Mouse (Mus musculus) gastrocnemius, adult 2 months (tissue): ENCODE measurements around the gene Tmem63a. TPM values are rescaled to one million over a fixed set of nuclear protein-coding genes. Genes with fewer than 3 reads are reported as not detected.
A peak's percentile ranks its signal among the peaks of the same experiment; 100 is the strongest.

ENCODE experiments used
- DNase-seq: peaks from one replicate; pipeline ENCODE4 v3.0.0; 2022
- H3K27ac ChIP-seq: fragments of 200-600 bp; 2 replicates; pipeline ENCODE4 v1.8.1; 2022; ENCODE audit warnings: mild to moderate bottlenecking
- H3K4me3 ChIP-seq: fragments of 200-600 bp; 2 replicates; pipeline ENCODE4 v1.8.1; 2022; ENCODE audit warnings: mild to moderate bottlenecking, moderate library complexity
- CTCF ChIP-seq: fragments of 200-600 bp; IDR thresholded peaks from 2 replicates; pipeline ENCODE4 v1.8.1; 2022; ENCODE audit warnings: antibody characterized with exemption, mild to moderate bottlenecking, moderate library complexity
- intact Hi-C: fragments of 180-260 bp; cut with DNase I; formaldehyde crosslinking; loops from one replicate; pipeline ENCODE4 v1.15.1; 2025
- total RNA-seq, 2 experiments: library from RNA; stranded (reverse); gene quantifications; 2 replicates each; pipeline ENCODE4 v1.2.3; 2021

Tmem63a gene
- total RNA-seq, 2 experiments from 2014 or later, result 13.9 to 14.5 TPM

GRCm38 (mm10) chr1:180906461-180907147 lies 35.5 kb upstream of the Tmem63a start:
- DNase-seq, result no peak
- H3K27ac ChIP-seq, result no peak overlapping the region
- no peak overlapping the region for H3K4me3 ChIP-seq
- intact Hi-C loops, result loop anchor here (10.0 kb wide), 1 partner anchor 128 kb away; no protein-coding TSS in a partner anchor
- TF ChIP-seq CTCF, result no peak

DNA sequence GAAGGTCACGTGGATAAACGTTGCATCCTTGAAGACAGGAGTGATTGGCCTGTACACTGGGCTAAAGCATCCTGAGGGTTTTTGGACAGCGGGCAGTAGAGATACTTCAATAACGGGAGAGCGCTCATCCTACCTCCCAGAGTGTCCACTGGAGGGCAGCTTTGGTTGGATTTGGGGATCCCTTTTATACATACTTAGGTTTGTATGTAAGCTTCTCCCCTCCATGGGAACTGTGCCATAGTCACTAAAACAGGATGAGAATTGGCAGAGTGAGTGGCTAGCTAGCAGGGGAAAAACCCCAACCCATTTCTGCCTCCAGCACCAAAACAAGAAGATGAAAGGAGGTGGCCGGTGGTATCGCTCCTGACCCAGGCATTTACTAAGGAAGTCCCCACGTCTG lies 31.0 kb upstream of the Tmem63a start:
- TF ChIP-seq CTCF, result peak; percentile 44
- DNase-seq, result no peak
- Histone ChIP-seq H3K4me3 (no peak overlapping the region), H3K27ac (no peak overlapping the region)
- intact Hi-C loops, result no loop called here

GRCm38 (mm10) chr1:180911653-180912287 lies 30.4 kb upstream of the Tmem63a start:
- no peak for TF ChIP-seq CTCF
- no peak for DNase-seq
- Histone ChIP-seq H3K4me3 (no peak overlapping the region), H3K27ac (no peak overlapping the region)
- intact Hi-C loops, result no loop called here

DNA sequence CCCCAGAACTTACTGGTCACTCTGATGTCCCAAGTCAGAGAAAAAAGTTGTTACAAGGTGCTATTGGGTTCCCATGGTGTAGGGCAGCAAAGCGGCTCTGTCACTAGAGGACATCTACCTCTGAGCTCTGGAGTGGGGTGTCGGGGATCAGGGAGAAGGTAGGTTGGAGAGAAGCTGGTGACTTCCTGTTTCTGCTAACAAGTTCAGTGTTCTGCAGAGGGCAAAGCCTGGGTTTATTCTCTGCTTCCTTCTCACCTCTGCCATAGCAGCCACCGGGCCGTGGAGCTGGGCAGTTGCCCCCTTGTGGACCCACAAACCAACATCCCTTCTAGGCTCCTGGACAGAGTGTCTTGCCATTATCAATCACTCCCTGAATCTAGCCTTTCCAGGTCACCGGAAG lies 29.4 kb upstream of the Tmem63a start:
- intact Hi-C loops, result no loop called here
- Histone ChIP-seq H3K4me3 (no peak overlapping the region), H3K27ac (no peak overlapping the region)
- TF ChIP-seq CTCF, result no peak
- no peak for DNase-seq

GRCm38 (mm10) chr1:180913797-180914196 lies 28.3 kb upstream of the Tmem63a start:
- no peak overlapping the region for H3K27ac ChIP-seq
- no peak for DNase-seq

DNA sequence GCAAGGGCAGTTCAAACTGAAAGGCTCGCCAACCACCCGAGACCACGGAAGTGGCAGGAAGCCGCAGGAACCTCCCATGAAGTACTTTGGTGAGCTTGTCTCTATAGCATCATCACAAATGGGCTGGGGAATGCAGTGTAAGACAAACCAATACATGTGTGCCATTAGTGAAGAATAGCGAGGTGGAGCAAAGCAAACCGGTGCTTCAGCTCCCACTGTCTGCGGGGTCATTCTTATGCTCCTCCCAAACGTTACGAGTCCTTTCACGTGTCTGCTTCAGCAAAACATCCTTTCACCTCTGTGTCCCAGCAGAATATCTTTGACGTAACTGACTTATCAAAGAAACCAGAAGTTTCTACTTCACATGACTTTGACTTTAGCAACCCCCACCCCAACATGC lies 25.7 kb upstream of the Tmem63a start:
- Histone ChIP-seq H3K4me3 (no peak overlapping the region), H3K27ac (no peak overlapping the region)
- intact Hi-C loops, result no loop called here
- no peak for TF ChIP-seq CTCF
- DNase-seq, result no peak

More at GRCm38 (mm10) chr1:180913797-180914196, 28.3 kb upstream of the Tmem63a start:
- H3K4me3 ChIP-seq, result no peak overlapping the region
- TF ChIP-seq CTCF, result no peak
- intact Hi-C loops, result no loop called here

- DNase-seq, result no peak
- intact Hi-C loops, result no loop called here
Observed at GRCm38 (mm10) chr1:180917053-180917452, 25.1 kb upstream of the Tmem63a start.

DNA sequence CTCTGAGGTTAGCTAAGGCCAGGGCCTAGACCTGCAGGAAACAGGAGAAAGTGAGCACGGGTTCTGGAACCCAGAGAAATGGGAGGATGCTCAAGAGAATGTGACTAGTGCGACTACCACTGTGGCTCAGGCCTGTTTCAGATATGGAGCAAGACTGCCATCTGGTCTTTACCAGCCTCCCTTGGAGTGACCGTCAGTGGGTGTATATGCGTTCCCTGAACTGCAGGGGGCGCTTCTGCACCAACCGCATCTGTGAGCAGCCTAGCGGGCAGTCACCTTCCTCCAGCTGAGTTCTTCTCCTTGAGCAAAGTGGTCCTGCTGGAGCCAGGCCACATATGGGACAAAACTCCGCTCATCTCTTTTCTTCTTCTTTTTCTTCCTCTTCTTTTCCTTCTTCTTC lies 22.5 kb upstream of the Tmem63a start:
- Histone ChIP-seq H3K27ac (no peak overlapping the region), H3K4me3 (no peak overlapping the region)
- intact Hi-C loops, result no loop called here
- peak; percentile 56 for TF ChIP-seq CTCF
- DNase-seq, result peak; percentile 45

More at GRCm38 (mm10) chr1:180917053-180917452, 25.1 kb upstream of the Tmem63a start:
- TF ChIP-seq CTCF, result no peak
- H3K4me3 ChIP-seq, result no peak overlapping the region
- H3K27ac ChIP-seq, result no peak overlapping the region

GRCm38 (mm10) chr1:180922273-180923048 lies 19.7 kb upstream of the Tmem63a start:
- TF ChIP-seq CTCF, result no peak
- no peak for DNase-seq
- Histone ChIP-seq H3K4me3 (no peak overlapping the region), H3K27ac (no peak overlapping the region; the same call in 1 of the 2 replicates)
- intact Hi-C loops, result no loop called here

- H3K4me3 ChIP-seq, result no peak overlapping the region
- no peak for DNase-seq
- intact Hi-C loops, result no loop called here
- no peak for TF ChIP-seq CTCF
- no peak overlapping the region for H3K27ac ChIP-seq
Observed at GRCm38 (mm10) chr1:180924737-180925136, 17.4 kb upstream of the Tmem63a start.

GRCm38 (mm10) chr1:180926286-180926685 lies 15.9 kb upstream of the Tmem63a start:
- H3K27ac ChIP-seq, result no peak overlapping the region

DNA sequence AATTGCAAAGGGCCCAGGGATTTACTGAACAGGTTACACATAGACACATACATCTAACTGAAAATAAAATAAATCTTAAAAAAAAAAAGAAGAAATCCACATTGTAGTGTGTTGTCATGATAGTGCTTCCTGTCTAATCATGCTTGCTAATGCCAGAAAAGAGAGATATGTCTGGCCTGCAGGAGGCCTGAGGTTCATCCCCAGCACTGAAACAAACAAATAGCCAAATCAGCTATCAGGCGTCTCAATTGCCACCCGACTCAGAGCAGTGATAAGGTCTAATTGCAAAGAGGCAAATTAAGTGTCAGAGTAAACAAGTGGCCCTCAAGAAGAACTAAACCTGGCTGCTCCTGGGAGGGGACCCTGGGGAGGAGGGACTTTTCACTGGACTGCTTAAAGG lies 12.5 kb upstream of the Tmem63a start:
- H3K27ac ChIP-seq, result no peak overlapping the region
- DNase-seq, result no peak
- no peak overlapping the region for H3K4me3 ChIP-seq
- TF ChIP-seq CTCF, result no peak
- intact Hi-C loops, result no loop called here

More at GRCm38 (mm10) chr1:180926286-180926685, 15.9 kb upstream of the Tmem63a start:
- no peak for TF ChIP-seq CTCF
- H3K4me3 ChIP-seq, result no peak overlapping the region
- intact Hi-C loops, result no loop called here
- no peak for DNase-seq

DNA sequence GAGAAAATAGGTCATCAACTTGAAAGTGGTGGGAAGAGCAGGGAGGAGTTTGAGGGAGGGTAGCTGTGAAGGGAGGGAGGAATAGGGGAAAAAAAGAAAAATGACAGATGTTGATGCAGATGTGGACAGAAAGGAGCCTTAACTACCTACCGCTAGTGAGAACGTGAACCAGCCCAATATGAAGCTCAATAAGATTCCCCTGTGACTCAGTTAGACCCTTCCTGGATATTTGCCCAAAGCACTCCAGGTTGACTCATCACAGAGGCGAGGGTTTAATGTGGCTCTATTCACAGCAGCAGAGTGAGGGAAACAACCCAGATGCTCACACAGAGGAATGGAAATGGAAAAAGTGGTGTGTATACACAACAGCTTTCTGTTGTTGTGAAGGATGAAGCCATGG lies 11.0 kb upstream of the Tmem63a start:
- Histone ChIP-seq H3K4me3 (no peak overlapping the region), H3K27ac (no peak overlapping the region)
- DNase-seq, result no peak
- intact Hi-C loops, result no loop called here
- no peak for TF ChIP-seq CTCF
